Mouse (Mus musculus): ENCODE measurements around the gene Slc23a4.

GRCm38 (mm10) chr6:35032704-35033103 is 44.5 kb upstream of the Slc23a4 start:
- TF ChIP-seq ZNF384 (IDR thresholded peaks at IDR 0.05; ENCODE audit: low read depth, low read length) (no peak), ZC3H11A (IDR thresholded peaks at IDR 0.05; ENCODE audit: borderline replicate concordance, low read depth, low read length) (no peak), CHD2 (IDR thresholded peaks at IDR 0.05; ENCODE audit: low read depth, low read length) (no peak), MAFK (IDR thresholded peaks at IDR 0.05; ENCODE audit: insufficient read depth, low read depth, low read length) (no peak)
